Mouse (Mus musculus) frontal cortex, adult (tissue): Measurements from ENCODE around the gene Setd1a.
"Not testable (repeated sequence)": the region's sequence is repeated elsewhere in the genome, so short reads cannot be mapped to it uniquely, and the experiment has no call there.

Experiments
- ATAC-seq: cut with Nextera tagmentation; 2 replicates; pipeline ENCODE4 v1.9.2; 2017; ENCODE audit warnings: mild to moderate bottlenecking, moderate library complexity, mixed read lengths; ENCODE audit not compliant: low TSS enrichment

The Setd1a gene

DNA sequence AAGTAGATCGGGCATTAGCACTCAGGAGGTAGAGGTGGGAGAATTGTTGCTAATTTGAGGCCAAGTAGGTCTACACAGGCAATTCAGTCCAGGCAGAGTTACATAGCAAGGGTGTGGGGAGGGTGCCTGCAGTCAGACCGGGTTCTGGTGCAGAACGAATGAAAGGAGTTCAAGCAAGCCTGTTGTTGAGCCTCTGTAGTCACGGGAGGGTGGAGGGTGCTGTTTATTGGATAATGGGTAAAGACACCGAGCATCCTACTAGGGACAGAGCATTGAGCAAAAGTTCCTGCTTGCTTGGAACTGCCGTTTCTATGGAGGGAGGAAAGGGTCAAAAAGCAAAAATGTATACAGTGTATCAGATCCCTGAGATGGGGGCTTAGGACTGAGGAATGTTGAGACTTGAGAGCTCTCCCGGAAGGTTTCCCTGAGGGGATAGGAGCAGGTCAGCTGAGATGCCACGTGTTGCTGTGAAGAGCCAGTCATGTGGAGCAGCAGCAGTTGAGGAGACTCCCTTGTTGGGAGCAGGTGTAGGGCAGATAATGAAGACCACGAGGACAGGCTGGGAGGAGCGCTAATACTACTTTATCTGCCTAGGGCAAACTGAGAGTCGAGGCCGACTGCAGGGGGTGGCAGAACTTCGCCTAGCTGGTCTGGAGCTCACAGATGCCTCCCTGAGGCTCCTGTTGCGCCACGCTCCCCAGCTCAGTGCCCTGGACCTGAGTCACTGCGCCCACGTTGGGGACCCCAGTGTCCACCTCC lies 9.4 kb upstream of the Setd1a start:
- ATAC-seq = no peak

DNA sequence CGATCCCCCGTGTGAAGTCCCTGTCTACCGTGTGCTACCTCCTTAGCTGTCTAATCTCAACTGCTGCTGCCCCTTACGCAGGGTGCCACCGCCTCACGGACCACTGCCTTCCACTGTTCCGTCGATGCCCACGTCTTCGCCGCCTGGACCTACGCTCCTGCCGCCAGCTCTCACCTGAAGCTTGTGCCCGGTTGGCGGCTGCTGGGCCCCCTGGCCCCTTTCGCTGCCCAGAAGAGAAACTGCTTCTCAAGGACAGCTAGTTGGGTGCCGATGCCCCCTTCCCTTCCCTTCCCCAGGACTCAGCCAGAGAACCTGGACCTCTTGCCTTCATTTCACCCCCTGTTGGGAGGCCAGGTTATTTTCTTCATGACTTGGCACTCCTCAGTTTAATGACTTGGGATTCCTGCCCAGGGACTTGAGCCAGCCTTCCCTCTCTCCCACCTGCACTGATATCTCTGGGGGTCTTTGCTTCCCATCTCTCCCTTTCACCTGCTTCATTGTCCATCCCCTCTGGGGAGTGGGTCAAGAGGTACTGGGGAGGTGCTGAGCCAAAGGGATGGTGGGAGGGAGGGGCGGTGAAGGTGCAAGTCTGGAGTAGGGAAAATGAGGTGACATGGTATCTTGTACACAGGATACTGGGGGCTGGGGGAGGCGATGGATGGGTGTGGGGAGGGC lies 8.7 kb upstream of the Setd1a start:
- ATAC-seq = no peak

DNA sequence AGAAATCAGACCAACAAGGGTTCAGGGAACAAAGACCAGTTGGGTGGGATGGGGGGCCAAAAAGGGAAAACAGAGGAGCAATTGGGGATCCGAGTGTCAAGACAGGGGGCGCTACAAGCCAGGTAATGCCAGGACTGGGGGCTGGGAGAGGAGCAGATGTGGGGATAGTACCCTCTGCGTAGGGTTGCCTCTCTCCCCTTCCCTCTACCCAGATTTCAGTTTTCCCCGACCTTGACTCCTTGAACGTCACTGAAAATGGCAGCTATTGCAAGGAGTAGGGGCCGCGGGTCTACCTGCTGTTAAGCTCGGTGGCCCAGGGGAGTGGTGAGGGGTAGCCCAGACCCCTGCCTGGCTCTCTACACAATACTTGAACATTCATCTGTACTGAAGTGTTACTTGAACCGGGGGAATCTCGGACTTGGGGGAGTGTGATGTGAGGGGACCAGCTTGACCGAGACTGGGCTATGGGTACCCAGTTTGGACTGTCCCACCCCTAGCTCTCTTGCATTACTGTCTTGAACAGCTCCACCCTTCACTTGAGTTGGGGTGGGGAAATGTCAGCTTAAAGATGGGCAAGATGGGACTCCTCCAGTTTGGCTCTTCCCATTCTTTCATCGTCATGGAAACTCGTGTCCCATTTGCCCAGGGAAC lies 8.0 kb upstream of the Setd1a start:
- no peak for ATAC-seq

DNA sequence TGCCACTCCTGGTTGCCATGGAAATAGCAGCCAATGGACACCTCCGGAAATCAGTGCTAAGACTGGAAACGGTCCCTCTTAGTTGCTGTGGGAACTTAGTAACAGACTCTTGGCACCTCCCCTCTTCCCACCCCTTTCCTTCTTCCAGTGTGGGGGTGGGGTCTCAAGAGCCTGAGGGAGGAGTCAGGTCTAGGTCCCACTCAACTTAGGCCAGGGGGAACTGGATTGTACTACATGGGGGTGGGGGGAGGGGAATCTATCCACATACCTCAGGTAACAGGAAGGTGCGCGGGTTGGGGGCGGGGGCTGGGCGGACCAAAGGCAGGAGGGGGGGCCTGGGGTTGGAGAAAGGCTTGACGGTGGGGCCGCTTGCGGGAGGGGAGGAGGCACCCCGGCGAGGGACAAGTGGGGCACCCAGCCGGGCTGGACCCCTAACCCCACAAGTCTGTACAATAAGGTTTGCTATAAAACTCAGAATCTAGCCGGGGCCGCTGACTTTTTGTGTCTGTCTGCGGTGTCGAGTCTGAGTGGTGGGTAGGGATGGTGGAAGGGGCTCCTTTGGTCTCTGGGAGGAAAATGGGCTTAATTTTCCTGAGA lies 7.4 kb upstream of the Setd1a start:
- ATAC-seq = peak; percentile 85

DNA sequence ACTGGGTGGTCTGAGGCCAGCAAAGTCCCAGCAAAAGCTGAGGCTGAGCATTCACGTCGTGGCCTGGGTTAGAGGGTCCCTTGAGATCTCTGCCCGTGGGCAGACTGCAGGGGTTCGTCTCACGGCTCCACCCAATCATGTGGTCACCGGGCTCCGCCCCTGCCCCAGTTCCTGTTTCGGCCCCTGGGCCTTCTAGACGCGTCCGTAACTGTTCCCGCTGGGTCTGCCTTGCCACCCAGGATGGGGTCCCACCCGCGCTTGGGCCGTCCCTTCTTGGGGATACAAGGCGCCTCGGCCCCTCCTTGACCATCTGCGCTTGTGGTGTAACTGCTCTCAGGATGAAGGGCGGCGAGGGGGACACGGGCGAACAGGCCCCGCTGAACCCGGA lies 6.8 kb upstream of the Setd1a start, which contains the start of gene Orai3:
TSS of gene Orai3 (plus strand) at position 165 of the 388 bp plus-strand sequence.
- peak; percentile 45 for ATAC-seq

DNA sequence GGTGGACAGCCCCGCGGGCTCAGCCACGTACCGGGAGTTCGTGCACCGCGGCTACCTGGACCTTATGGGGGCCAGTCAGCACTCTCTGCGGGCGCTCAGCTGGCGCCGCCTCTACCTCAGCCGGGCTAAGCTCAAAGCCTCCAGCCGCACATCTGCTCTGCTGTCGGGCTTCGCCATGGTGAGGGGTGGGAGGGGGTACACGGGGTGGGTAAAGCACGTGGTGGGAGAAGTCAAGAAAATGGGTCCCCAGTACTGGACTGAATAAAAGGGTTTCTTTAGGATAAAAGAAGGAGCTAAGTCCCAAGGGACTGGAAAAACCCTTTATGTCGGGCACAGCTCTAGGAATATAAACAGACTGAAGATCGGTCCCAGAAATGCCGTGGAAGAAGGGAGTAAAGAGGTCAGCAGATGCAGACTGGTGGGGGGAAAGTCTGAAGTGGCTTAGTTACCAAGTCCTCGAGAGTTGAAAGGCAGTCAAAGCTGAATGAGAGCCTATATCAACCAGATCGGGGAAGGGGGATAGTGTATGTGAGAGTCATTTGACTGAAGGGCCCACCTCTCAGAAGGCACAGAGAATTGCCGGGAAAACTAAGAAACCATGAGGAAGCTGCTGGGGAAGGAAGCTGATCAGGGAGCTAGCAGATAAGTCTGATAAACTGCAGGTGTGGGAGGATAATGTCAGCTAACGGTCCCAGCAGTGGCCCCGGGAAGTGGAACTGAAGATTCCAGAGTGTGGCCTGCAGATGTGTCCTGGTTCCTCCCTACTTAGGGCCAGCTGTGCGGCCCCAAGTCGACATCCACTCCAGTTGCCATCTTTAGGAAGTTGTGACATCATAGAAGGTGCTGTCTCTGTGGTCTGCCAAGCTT lies 6.2 kb upstream of the Setd1a start:
- ATAC-seq = peak; percentile 0; the same call in 1 of the 2 replicates

DNA sequence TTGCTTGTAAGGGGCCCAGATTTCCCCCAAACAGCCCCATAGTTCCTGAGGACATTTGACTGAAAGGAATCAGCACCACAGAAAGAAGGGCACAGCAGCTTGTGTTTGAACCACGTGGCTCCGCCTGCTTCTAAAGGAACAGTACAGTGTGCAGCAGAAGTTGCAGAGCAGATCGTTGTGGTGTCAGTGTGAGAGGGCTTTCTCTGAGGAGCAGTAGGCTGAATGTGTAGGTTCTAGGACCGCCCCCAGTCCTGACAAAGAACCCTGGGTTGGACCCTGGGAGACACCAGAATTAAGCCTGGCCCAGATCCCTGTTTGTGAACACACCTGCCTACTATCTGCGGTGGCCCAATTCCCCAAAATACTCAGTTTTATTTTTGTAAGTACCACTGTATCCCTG lies 5.2 kb upstream of the Setd1a start:
- peak; percentile 31 for ATAC-seq

DNA sequence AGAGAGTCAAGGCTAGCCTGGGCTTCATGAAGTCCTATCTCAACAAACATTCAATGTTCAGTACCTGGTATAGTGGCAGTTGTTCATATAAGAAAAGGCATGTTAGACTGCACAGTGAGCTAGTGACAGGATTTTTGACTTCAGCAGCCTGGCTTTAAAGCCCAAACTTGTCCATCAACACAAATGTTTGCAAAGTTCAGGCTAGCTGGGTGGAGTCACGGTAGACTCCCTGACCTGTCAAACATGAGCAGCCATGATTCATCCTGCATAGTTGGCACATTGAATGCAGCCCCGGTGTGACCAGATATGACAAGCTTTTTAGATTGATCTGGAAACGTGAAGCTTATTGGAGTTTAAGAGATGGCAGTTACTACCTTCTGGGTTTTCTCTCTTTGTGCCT lies 4.4 kb upstream of the Setd1a start:
- ATAC-seq = no peak

DNA sequence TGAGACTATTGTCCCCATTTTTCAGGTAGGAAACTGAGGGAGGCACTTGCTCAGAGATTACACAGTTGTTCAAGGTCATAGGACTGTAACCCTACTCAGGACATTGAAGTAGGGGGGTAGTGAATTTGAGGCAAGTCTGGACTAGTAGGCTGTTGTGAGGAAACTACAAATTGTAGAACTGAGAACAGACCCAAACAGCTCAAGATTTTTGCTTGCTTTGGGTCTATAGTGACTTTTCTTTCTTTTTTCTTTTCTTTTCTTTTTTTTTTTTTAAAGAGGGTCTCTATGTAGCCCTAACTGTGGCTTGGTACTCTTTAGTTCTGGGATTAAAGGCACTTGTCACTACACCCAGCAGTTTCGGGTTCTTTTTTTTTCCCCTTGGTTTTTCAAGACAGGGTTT lies 3.9 kb upstream of the Setd1a start:
- no peak for ATAC-seq

DNA sequence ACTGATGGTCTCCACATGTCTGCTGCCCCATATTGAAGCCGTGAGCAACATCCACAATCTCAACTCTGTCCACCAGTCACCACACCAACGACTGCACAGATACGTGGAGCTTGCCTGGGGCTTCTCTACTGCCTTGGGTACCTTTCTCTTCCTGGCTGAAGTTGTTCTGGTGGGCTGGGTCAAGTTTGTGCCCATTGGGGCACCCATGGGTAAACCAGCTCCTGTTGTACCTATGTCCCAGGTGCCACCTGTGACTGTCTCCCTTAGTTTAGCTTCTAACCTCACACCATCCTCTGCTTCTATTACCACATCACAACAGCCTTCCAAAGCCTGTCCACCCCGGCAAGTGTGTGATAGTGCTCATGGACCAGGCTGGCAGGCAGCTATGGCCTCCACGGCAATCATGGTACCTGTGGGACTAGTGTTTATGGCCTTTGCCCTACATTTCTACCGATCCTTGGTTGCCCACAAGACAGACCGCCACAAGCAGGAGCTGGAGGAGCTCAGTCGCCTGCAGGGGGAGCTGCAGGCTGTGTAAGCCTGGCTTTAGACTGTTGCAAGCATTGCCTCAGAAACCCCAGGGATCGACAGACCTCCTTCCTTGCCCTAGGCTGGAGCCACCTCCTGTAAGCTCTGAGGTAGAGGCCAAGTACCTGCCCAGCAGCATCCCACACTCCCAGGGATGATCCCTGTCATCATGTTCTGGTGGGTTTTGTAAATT lies 2.6 kb upstream of the Setd1a start:
- no peak for ATAC-seq

DNA sequence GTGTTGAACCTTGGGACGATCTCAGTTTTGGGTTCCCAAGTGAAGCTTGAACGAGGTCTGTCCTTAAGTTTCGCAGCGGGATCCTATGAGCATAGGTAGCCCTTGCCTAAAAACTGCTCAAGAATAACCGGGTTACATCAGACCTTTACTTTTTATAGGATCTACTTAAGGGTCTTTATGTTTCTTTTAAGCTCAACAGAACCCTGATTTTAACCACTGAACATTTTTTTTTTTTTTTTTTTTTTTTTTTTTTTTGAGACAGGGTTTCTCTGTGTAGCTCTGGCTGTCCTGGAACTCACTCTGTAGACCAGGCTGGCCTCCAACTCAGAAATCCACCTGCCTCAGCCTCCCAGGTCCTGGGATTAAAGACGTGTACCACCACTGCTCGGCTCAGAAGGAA lies 633 bp upstream of the Setd1a start:
- ATAC-seq = not testable (repeated sequence)

DNA sequence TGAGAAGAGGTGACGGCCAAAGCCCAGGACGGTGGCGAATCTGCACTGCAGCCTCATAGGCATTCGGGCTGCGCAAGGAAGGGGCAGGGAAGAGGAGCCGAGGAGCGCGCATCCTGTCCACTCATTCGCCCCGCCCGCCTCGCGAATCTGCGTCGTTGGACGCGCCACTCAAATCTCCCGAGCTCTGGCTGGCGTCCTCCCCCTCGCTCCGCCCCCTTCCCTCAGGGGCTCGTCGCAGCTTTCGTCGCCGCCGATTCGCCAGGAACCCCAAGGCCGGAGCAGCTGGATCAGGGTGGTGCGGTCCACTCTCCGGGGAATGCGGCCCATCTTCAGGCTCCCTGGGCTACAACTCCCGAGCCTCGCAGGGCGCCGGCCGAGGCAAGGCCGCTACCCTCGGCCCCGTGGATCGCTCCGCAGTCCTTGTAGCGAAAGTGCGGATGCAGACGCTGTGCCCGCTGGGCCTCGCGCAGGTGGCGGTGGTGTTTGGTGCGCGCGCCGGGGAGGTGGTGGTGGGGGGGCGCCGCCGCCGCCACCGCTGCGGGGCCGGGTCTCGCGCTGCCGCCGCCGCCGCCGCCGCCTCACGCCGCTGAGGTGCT lies 506 bp downstream of the Setd1a start:
- peak; percentile 83 for ATAC-seq

DNA sequence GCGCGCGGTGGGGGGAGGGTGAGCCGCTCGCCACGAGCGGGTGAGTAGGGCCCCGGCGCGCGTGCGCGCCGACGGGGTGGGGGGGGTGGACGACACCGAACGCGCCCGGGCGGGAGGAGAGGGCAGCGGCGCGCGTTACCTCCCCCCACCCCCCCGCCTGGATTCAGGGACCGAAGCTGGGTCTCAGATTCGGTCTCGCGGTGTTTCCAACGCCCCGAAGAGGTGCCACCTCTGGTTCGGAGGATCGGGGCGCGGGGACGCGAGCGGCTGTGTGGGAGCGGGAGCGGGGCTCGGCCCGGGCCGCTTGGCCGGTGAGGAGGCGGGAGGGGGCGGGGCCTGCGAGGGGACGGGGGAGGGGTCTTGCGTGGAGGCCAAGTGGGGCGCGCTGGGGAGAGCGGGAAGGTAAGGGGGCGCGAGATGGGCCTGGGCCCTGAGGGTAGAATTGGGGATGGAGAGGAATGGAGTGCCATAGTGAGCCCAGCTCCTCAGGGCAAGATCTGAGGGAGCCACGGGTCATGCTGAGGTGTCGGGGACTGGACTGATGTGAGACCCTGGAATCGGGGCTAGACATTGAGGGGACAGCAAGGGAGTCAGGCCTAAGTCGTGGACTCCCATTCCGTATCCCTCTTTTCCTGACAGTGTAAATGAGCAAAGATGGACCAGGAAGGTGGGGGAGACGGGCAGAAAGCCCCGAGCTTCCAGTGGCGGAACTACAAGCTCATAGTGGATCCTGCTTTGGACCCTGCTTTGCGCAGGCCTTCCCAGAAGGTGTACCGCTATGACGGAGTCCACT lies 1.2 kb downstream of the Setd1a start:
- ATAC-seq = peak; percentile 5

DNA sequence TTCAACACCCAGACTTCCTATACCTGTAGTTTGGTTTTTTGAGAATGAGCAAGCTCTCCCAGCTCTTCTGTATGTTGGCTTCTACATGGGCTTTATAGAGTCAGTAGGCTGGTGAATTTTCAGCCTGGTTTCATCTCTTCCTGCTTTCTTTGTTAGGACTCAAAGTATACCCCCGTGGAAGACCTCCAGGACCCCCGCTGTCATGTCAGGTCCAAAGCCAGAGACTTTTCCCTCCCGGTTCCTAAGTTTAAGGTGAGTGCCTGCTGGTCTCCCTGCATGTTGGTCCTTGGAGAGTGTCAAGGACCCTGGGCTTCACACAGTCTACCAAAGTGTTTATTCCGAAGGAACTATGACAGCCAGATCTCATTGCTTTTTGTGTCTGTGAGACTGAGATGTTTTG lies 1.9 kb downstream of the Setd1a start:
- no peak for ATAC-seq

DNA sequence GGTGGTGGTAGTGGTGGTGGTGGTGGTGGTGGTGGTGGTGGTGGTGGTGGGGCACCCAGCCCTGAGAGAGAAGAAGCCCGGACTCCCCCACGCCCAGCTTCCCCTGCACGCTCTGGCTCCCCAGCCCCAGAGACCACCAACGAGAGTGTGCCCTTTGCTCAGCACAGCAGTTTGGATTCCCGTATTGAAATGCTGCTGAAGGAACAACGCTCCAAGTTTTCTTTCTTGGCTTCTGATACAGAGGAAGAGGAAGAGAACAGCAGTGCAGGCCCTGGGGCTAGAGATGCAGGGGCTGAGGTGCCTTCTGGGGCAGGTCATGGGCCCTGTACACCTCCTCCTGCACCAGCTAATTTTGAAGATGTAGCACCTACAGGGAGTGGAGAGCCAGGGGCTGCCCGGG lies 8.8 kb downstream of the Setd1a start, which contains the start of gene Gm49388:
TSS of gene Gm49388 (plus strand) at position 301 of the 400 bp plus-strand sequence.
- no peak for ATAC-seq

DNA sequence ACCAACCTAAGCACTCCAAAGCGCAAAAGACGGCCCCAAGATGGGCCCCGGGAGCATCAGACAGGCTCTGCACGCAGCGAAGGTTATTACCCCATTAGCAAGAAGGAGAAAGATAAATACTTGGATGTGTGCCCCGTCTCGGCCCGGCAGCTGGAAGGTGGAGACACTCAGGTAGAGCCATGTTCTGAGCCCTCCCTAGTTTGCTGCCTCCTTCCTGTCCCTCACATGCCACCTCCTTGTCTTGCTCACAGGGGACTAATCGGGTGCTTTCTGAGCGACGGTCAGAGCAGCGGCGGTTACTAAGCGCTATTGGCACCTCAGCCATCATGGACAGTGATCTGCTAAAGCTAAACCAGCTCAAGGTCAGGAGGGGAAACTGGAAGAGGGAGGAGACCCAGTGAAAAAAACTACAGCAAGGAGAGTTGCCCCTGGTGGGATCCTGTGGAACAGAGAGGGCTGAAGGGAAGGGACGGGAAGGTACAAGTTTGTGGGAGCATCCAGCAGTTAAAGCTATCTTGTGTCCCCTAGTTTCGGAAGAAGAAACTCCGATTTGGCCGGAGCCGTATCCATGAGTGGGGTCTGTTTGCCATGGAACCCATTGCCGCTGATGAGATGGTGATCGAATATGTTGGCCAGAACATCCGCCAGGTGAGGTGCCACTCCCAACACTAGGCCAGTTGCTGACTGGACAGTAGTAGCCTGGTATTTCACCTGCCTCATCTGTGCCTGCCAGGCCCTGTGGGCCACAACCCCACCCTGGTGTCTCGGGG lies 20.8 kb downstream of the Setd1a start:
- no peak for ATAC-seq

DNA sequence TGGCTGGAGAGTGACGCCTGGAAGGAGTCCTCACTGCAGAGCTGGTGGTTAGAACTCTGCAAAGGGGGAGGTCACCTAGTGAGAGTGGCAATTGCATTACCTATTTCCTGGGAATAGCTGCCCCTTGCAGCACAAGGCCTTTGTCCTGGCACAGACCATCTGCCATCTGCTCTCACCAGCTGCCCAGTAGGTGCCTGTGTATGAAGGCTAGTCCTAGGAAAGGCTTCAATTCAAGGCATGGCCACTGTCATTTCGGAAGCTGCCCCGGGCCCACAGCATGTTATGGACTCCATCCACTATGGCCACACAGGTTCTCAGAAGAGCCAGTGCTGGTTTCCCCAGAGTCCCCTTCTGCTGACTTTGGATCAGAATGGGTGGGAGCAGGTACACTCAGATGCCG lies 22.1 kb downstream of the Setd1a start:
- ATAC-seq = no peak

DNA sequence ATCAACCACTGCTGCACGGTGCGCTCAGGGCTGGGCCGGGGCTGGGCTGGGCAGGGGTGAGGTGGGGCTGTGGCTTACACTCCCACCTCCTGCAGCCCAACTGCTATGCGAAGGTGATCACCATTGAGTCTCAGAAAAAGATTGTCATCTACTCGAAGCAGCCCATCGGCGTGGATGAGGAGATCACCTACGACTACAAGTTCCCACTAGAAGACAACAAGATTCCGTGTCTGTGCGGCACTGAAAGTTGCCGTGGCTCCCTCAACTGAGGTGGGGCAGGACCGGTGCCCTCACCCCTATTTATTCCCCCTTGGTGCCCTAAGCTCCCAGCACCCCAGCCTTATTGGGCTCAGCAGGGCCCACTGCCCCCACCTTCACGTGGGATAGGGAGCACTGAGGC lies 22.7 kb downstream of the Setd1a start:
- no peak for ATAC-seq

DNA sequence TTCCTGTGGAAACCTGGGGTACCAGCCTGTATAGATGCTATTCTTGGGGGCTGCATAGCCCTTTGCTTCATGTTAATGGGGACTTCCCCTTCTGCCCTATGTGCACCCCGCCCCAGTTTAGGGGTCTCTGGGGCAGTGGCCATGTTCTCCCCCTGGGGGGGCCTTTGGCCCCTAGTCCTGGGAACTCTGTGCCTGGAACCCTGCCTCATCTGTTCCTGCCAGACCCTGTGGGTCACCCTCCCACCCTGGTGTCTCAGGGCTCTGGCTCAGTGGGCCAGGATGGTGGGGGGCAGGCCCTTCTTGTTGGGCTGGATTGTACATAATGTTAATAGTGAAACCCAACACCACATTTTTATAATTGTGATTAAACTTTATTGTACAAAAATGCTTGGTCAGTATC lies 23.3 kb downstream of the Setd1a start:
- ATAC-seq = no peak
